Mouse (Mus musculus) c-Kit-positive CD71-positive TER-119-positive erythroid progenitor cells, embryonic 14.5 days (primary cell): ENCODE measurements around the gene Emilin1.
A peak's percentile ranks its signal among the peaks of the same experiment; 100 is the strongest.

ENCODE experiments used
- DNase-seq: peaks from one replicate; pipeline ENCODE4 v3.0.0-alpha.2; 2013; ENCODE audit warnings: low spot score

Gene Emilin1

DNA sequence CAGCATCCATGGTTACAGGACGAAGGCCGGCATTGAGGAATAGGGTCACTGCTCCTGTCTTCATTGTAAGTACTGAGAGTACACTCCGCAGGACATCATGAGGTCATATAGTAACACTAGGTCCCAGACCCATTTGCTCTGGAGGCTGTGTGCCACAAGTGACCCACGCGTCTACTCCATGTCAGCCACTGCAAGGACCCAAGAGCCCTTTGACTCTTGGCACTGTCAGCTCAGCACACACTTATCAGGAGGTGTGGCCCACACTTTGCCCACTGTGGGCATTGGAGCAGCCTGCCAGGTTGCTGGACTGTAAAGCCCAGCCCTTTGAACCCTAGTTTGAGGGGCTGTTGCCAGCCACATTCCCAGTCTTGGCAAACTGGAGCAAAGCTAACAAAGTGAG, 12.0 kb downstream of the Emilin1 start:
- DNase-seq: no peak

DNA sequence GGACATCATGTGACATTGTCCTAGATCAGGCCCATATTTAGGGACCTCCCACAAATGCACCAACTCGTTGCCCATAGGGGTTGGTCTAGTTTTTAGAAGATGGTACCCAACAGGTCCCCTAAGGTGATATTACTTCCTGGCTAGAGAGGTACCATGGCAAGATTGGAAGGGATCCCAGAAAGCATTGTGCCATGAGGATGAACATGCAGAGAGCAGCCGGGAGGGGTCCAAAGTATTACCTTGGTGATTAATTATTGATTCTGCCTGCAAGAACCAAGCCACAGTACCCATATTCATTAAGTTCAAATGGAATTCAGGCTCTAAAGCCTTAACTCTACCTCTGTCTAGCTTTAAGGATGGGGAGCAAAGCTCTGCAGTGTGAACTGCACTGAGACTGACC, 12.9 kb downstream of the Emilin1 start:
- DNase-seq: no peak

DNA sequence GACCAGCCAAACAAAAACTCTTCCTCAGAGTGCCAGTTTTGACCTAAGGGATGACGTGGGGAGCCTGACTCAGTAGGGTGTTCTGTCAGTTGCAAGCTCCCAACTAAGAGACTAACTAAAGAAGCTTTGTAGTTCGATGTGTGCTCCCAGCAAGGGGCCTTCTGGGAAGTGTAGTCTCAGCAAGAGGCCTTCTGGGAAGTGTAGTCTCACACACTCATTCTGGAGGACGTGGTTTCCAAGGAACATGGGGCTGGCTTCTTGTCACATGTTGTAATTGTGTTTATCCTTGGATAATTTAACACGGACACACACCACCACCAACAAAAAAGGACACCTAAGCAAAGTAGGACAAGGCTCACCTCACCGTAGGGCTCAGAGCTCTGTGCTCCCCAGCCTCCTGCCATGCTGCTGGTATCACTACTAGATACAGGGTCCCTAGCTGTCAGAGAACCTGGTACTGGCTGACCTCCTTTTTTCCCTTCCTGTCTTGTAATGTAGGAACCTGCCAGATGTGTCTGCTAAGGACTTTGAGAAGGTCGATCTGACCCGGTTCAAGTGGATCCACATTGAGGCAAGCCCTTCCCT, 14.8 kb downstream of the Emilin1 start:
- no peak for DNase-seq

DNA sequence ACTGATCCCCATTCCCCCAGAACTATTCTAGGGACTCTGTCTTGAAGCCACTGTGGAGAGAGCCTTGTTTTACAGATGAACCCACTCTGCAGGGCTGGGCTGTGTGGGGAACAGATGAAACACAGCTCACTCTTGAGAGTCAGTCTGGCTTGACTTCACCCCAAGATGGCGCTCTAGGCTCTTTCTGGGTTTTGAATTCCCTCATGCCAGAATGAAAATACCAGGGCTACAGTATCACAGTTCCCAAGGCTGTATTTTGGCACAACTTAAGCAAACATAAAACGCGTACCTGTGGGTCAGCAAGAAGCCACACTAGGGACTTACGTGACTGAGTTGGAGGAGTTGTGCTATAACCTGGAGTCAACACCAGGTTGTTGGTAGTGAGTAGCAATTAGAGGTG, 16.9 kb downstream of the Emilin1 start:
- no peak for DNase-seq

DNA sequence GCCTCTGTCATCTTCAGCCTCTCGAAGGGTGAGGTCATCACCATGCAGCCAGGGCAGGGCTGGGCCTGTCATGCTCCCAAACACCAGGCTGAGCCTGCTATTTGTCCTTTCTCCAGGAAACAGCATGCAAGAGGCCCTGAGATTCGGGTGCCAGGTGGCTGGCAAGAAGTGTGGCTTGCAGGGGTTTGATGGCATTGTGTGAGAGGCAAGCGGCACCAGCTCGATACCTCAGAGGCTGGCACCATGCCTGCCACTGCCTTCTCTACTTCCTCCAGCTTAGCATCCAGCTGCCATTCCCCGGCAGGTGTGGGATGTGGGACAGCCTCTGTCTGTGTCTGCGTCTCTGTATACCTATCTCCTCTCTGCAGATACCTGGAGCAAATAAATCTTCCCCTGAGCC, 17.6 kb downstream of the Emilin1 start:
- no peak for DNase-seq

DNA sequence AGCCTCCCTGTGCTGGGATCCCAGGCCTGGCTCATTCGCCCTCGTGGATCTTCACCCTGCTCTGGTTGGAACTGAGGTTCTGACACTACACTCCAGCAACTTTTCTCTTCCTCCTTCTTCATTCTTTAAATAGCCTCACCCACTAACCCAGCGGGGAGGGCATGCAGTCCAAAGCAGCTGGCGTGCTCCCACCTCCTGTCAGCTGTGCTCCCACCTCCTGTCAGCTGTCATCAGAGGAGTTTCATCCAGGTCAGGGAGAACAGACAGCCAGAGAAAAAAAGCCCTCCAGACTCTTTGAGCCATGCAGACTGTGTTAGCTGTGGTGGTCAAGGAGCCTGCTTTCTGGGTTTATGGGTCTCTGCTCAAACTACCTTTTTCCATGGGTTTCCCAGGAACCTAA, 18.2 kb downstream of the Emilin1 start:
- no peak for DNase-seq

DNA sequence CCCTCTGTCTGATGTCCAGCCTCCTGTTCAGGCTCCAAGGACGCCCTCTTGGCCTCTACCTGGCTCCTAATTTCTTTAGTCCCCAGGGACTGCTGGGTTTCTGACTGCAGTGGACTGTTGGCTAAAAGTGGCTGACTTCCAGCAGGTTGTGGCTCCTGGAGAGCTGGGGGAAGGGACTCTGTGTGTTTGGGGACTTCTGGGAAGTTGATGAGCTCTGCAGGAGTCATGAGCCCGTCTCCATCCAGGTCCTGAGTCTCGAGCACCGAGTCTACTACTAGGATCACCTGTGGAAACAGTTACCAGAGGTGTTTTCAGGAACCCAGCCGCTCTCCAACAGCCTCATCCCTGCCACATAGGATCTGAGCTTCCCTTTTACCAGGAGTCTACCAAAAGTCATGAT, 20.5 kb downstream of the Emilin1 start:
- no peak for DNase-seq

DNA sequence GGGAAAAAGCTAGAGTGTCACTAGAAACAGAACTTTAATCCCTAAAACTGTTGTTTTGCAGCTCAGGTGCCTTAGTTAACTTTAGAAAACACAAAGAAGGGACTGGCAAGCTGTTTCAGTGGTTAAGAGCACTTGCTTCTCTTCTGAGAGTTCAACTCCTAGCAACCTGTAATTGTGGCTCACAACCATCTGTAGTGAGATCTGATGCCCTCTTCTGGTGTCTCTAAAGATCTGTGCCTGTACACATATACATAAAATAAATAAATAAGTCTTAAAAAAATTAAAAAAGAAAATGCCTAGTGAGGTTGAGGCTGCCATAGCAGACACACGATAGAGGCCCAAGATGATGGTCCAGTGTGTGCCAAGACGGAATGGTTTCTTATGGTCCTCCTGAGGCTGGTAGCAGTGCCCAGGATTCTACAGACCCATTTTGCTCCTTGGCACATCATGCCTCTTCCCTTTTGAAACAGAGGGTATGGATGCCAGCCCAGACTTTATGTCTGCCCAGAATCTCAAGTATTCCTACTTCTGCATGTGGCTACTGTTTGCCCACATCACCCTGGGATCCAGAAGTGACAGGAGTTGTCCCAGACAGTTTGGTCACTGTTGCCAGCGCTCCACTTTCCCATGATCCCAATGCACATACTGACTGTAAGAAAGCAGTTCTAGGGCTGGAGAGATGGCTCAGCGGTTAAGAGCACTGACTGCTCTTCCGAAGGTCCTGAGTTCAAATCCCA, 21.7 kb downstream of the Emilin1 start:
- DNase-seq: no peak

DNA sequence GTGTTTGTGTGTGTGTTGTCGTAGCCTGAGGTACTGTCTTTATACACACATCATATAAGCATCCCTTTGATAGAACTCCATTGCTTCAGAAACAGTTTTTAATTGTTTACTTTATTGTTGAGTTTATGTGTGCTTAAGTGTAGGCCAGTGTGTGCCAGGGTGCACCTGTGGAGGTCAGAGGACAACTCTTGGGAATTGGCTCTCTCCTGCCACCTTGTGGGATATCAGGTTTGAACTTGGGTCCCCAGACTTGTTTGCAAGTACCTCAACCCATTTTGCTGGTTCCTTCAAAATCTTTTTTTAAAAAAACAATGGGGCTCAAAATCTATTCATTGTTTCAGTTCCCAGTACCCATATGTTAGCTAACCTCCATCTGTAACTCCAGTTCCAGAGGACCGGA, 29.8 kb downstream of the Emilin1 start:
- no peak for DNase-seq

DNA sequence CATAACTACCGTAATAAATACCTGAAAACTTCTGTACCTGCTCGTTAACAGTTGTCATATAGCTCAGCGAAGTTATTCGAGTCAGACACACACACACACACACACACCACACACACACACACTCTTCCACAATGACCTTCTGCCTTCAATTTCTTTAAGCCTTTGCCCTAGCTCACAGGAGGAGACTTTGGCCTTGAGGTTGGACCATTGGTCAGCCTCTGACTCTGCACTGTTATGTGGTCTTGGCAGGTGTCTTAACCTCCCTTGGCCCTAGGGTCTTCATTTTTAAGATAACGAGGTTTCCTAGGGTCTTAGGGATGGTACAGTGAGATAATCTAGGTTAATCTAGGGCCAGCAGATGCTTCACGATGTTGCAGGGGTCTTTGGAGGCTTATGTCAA, 31.1 kb downstream of the Emilin1 start:
- no peak for DNase-seq

DNA sequence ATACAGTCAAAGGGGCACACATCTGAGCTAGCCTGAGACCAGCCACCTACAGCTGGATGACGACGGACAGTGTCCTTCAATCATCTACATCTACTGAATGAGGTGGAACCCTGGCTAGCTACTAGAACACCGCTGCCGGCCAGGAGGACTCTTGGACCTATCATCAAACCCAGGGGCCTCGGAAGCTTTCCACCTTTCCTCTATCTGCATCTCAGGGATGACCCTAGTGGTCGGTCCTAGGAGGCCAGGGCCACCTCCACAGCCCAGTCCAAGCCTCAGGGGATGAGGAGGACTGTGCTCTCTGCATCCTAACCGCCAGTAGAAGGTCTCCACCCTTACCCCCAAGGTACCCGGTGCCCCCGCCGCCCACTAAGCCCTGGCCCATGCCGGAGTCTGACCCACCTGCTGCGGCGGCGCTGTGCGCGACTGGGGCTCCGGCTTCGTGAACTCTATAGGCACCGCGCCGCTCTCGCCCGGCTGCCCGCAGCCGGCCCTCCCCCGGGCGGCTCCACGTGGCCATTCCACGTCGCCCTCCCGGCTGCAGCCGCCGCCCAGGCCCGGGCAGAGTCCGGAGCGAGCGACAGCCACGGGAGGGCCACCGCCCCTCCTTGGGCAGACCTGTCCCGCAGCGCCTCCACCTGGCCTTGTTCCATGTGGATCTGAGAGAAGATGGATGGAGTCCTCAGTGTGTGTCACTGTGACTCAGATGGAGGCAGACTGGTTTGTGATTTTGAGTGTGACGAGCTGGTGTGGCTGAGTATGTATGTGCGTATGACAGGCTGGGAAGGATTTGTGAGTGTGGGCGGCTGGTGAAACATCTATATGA, 32.0 kb downstream of the Emilin1 start, which contains the start of gene Cgref1:
TSS of gene Cgref1 (minus strand) at position 636 of the 826 bp plus-strand sequence.
- no peak for DNase-seq

DNA sequence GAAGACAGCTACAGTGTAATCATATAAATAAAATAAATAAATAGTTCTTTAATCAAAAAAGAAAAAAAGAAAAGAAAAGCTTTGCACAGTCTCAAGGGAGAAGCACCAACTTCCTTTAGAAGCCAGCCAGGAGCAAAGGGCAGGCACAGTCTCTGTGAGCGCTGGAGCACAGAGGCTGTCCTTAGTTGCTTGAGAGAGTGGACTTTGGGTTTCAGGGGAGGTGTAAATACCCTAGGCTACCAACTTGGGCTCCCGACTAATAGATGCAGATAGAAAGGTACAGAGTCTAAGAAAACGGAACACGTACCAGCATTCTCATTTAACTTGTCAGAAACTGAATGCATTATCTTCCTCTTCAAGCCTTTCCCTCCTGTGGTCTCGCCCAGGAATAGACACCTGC, 35.4 kb downstream of the Emilin1 start:
- DNase-seq: no peak

DNA sequence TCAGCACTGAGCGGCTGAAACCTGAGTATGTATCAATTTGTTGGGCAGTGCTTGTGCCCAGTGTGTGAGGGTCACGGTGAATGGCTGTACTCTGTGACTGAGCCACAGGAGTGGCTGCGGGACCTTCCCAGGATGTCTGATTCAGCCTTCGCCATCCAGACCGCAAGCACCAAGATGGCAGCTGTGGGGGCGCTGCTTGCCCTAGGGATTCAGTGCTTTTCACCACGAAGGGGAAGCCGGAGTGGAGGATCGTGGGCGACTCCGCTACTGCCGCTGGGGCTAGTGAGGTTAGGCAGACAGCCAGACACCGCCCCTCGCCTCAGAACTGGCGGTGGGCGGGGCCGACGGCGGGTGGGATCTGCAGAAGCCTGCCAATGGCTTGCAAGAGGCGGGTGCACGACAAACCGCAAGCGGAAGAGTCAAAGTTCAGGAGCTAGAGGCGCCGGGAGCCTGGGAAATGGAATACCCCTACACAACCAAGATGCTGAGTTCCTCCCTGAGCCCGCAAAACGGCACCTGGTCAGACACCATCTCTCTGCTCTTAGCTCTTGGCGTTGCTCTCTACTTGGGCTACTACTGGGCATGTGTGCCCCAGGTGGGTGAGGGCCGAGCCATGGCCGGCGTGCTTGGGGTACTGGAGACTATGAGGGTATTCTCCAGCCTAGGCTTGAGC, 36.6 kb downstream of the Emilin1 start:
- DNase-seq: peak; percentile 76

DNA sequence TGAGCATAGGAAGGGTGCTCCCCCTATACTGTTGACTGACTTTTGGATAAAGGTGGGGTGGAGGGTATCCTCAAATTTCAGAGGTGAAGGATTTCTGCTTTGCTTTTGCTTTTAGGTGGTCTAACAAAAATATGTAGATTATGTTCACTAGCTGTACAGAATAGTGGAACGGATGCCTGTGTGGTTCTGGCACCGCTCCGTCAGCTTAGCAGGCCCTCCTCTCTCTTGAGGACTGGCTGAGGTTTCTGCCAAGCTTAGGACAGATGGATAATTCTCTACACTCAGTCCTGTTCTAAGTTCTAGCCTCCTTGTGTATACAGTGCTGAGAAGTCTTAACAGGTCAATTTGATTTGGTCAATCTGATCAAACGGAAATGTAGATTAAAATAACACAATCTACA, 37.2 kb downstream of the Emilin1 start:
- DNase-seq: no peak

DNA sequence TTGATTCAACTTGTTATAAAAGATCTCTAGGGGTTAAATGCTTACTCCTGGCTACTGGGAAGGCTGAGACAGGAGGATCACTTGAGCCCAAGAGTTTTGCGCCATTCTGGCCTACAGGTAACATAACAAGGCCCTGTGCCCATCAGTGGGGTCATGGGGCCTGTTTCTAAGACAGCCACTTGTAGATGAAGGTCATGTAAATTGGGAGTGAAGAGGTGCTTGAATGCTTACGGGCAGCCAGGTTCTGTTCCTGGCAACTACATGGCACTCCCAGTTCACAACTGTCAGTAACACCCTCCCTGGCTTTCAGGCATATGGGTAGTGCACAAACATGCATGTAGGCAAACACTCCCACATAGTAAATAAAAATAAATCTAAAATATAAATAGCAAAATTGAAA, 37.7 kb downstream of the Emilin1 start:
- no peak for DNase-seq

DNA sequence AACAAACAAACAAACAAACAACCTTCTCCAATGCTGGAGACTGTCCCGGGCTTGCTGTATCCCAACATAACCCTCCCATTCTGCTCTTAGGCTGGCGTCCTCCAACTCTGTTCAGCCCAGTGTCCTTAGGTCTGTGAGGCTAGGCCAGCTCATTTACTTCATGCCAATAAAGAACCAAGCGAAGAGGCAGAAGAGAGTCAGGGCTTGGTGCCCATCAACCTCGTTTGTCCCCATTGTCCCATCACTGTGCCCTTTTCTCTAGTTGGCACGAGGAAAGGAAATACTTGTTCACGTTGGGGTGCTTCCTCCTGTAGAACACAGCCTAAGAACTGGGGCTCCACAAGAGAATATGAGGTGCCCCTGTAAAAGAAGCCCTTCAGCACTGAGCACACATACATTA, 38.5 kb downstream of the Emilin1 start:
- no peak for DNase-seq

DNA sequence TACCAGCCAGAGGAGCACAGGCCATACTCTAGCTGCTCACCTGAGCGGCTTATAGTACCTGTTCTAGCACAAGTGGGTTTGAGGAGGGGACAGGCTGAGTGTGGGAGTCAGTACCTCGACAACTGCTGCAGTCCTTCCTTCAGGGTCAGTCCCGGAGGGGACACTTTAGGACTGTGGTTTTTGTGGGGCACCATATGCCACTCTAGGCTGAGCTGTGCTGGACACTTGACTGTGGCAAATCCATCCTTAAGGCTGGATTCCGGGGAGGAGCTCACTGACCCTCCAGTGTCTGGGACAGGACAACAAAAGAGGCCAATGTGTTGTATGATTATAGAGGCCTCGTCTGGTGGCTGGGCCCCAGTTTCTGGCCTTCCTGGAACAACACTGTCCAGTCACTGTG, 39.3 kb downstream of the Emilin1 start:
- no peak for DNase-seq

DNA sequence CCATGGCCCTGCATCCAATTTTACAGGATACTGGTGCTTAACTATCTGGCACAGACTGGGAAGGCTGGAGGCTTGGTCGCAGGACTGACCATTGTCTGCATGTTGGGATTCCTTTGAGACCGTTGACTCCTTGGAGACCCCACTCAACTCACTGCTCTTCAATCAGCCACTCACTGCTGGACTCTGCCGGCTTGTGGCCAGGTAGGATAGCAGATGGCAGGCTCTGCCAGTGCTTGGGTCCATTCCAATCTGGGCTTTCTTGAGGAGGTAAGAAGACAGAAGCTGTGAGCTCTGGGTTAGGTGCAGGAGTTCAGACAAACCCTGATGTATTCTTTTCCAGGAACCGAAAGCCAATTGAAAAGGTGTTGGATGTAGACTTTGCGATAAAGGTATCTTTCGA, 40.9 kb downstream of the Emilin1 start:
- no peak for DNase-seq

DNA sequence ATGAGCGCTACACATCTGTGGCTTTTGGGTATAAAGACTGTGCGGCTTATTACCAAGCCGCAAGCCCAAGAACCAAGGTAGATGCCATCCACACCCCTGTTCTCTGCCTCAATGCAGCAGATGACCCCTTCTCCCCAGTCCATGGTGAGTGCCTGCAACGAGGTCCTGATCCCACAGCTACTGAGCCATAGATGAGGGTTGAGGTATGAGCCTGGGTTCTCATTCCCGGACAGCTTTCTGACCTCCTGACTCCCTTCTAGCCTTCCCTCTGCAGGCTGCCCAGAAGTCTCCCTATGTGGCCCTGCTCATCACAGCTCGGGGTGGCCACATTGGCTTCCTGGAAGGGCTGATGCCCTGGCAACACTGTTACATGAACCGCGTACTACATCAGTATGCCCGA, 41.4 kb downstream of the Emilin1 start:
- no peak for DNase-seq

DNA sequence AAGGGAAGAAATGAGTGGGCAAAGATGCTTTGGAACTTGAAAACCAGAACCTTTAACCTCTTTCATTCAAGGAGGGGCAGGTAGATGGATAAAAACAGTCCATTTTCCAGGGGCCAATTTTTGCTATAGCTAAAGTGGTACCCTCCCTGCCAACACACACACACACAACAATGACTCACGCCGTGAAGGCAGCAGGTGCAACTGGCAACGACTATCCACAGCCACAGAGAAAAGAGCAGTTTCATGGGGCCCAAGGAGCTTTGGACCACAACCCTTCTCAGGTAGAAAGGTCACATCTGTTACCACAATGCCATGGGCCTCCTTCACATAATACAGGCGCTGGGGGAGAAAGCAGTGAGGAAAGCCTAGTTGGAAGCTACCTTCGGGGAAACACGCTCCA, 42.5 kb downstream of the Emilin1 start:
- DNase-seq: no peak

DNA sequence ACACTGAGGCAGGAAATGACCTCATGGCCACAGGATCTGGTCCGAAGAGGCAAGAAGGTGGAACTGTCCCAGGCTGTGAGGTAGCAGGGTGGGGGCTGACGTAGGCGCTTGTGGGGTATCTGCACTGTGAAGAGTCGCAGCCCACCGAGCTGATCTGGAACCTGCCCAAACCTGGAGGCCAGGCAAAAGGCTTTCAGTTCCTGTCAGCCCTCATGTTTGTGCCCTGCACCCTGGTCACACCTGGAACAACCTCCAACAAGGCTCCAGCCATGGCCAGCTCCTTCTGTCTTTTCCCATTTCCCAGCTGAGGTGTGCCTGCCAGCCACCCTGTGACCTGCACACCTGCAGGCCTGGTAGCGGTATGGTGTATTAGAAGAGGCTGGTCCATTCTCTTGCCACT, 44.7 kb downstream of the Emilin1 start:
- no peak for DNase-seq

DNA sequence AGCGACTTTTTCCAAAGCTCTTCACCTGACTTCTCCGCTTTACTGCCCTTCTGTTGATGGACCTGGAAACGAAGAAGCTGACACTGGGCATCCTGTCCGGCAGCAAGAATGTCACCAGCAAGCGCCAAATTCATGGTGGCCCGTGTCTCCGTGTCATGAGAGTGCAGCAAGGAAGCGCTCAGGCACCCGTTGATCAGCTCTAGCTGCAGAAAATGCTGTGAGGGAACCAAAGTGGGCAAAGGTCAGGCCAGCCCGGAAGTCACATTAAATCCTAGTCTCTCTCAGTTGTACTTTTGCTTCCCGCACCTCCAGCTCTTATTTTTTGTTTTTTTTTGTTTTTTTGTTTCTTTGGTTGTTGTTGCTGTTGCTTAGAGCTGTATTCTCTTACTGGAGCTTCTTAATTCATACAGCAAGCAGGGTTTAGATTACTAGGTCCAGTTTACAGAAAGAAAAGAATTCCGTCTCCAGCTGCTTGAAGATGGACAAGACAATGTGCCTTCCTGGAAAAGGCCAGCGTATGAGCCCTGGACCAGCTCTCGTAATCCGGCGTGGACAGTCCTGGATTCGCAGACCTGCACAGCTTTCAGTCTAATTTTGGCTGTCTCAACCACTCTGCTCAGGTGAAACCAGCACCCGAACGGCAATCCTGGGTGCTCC, 46.1 kb downstream of the Emilin1 start:
- no peak for DNase-seq
